Mouse (Mus musculus) retina, adult 2 months (tissue): ENCODE results near the gene Acan.

Experiments
- DNase-seq: peaks from one replicate; pipeline ENCODE4 v3.0.0-alpha.2; 2012; ENCODE audit warnings: low read depth, low spot score

The Acan gene

GRCm38 (mm10) chr7:79139891-79140591 is 86.8 kb downstream of the Acan start:
- DNase-seq: no peak

- peak; percentile 63 for DNase-seq
These were observed 87.6 kb downstream of the Acan start for GRCm38 (mm10) chr7:79140897-79141296.

DNA sequence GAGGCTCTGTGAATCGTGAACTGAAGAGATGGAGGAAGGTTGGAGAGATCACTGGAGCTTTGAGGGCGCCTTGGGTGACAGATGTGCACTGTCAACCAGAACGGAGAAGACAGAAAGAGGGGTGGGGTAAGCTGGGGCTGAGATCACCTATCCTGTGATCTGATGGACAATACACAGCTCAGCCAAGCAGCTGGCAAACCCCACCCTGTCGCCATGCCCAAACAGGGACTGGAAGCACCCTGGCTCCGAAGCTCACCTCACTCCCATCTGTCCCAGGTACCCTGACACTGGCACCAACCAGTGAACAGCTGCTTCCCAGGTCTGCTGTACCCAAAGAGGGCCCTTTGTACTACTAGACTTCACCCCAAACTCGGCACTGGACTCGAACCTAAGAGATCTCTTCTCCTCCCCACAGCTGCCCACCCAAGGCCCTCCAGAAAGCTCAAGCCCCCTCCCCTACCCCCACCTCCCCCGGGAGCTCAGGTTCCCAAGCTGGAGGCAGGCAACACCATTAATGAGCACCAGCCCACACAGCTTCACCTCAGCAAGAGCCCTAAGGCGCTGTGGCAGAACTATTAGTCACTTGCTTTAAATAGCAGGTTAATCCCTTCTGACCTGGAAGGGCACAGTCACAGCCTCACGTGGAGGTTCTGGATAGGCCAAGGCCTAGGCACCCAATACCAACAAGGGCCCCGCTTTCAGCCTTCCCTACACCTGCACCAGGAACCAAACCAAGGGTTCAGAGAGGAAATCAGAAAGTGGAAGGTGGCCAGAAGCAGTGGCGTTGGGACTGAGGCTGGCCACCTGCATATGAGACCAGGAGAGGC is 93.9 kb downstream of the Acan start:
- DNase-seq: peak; percentile 81

GRCm38 (mm10) chr7:79147931-79148653 is 94.8 kb downstream of the Acan start:
- no peak for DNase-seq

DNA sequence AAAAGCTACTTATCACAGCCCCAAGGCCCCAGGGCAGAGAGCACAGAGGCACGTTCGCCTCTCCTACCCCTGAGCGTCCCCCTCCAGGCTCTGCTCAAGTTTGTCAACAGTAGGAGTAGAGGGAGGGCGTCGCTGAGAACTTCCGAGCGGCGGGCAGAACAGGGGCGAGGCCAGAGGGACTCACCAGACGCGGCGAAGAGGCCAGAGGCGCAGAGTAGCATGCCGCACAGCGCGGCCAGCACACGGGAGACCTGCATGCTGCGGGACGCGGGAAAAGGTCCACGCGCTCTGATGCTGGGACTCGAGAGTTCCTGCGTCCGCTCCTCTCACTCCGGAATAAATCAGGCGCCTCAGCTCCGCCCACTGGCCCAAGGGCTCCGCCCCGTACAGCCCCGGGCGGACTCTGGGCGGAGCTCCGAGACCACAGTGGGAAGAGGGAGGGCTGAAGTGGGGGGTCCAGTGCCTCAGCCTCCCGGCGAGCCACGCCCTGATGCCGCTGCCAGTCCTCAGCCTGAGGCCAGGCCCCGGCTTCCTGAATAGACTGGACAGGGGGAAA is 95.5 kb downstream of the Acan start, which contains the start of gene Mfge8:
TSS of gene Mfge8 (minus strand) at position 350 of the 556 bp plus-strand sequence.
- peak; percentile 67 for DNase-seq

GRCm38 (mm10) chr7:79149522-79149921 is 96.2 kb downstream of the Acan start:
- DNase-seq: no peak

GRCm38 (mm10) chr7:79159406-79159805 is 106.1 kb downstream of the Acan start:
- DNase-seq: no peak
